Mouse (Mus musculus): ENCODE data around the gene Gm10300. TPM values are rescaled to one million over a fixed set of nuclear protein-coding genes. Genes with fewer than 3 reads are reported as not detected.

The Gm10300 gene
- not detected in 2 replicates for polyA plus RNA-seq (2014; fragmentation: Nextera tagmentation; extraction: Ambion mirVana)

GRCm38 (mm10) chr4:132074077-132074932 lies at the start of gene Gm10300:
Gm10300 (plus strand) TSS chr4:132074697.
- ATAC-seq (ENCODE audit: low FRiP score) (peak; percentile 25), DNase-seq (ENCODE audit: low spot score) (no peak)
- Histone ChIP-seq H3K4me1 (replicated peaks; ENCODE audit: control insufficient read depth, insufficient read depth, low read length) (peaks cover 7% of the 10 kb centered on the region; the same call in 1 of the 2 replicates), H3K27ac (no peak within 1 kb of the TSS), H3K27me3 (ENCODE audit: control insufficient read depth, insufficient read depth, low read length) (no peaks in the 10 kb centered on the region), H3K9ac (peak within 1 kb of the TSS; percentile 51), H3K9me3 (ENCODE audit: control insufficient read depth, low read length) (no peaks in the 10 kb centered on the region), H3K36me3 (replicated peaks; ENCODE audit: control insufficient read depth, insufficient read depth) (no peaks in the 10 kb centered on the region), H3K4me2 (replicated peaks) (peak within 1 kb of the TSS; percentile 99), H3K4me3 (replicated peaks; ENCODE audit: low read length) (peak within 1 kb of the TSS; percentile 51)
- WGBS, result under 1% methylated on average over 42 of the region's 42 CpGs

GRCm38 (mm10) chr4:132025264-132025663 lies 49.2 kb upstream of the Gm10300 start:
- Histone ChIP-seq H3K27ac (peak overlapping the region; percentile 44; the same call in 1 of the 2 replicates), H3K27me3 (ENCODE audit: control insufficient read depth, insufficient read depth, low read length) (no peaks in the 10 kb centered on the region), H3K4me1 (replicated peaks; ENCODE audit: control insufficient read depth, insufficient read depth, low read length) (peaks cover 21% of the 10 kb centered on the region), H3K9me3 (ENCODE audit: control insufficient read depth, low read length) (no peaks in the 10 kb centered on the region), H3K36me3 (replicated peaks; ENCODE audit: control insufficient read depth, insufficient read depth) (no peaks in the 10 kb centered on the region), H3K4me2 (replicated peaks) (no peak overlapping the region), H3K9ac (no peak overlapping the region), H3K4me3 (replicated peaks; ENCODE audit: low read length) (no peak overlapping the region)
- ATAC-seq (ENCODE audit: low FRiP score) (no peak), DNase-seq (ENCODE audit: low spot score) (no peak)
- WGBS, result 69% methylated on average over 2 of the region's 2 CpGs

GRCm38 (mm10) chr4:132025738-132026527 lies 48.6 kb upstream of the Gm10300 start:
- peaks cover 21% of the 10 kb centered on the region for H3K4me1 ChIP-seq (replicated peaks; ENCODE audit: control insufficient read depth, insufficient read depth, low read length)
- ATAC-seq (ENCODE audit: low FRiP score) (no peak), DNase-seq (ENCODE audit: low spot score) (peak; percentile 55)
- no peak overlapping the region for H3K4me3 ChIP-seq (replicated peaks; ENCODE audit: low read length)
- no peak overlapping the region for H3K4me2 ChIP-seq (replicated peaks)
- H3K27me3 ChIP-seq (ENCODE audit: control insufficient read depth, insufficient read depth, low read length), result no peaks in the 10 kb centered on the region
- 0 out of 2 replicates have a peak overlapping the region, but pooled peaks have one; percentile 14 for H3K27ac ChIP-seq
- no peaks in the 10 kb centered on the region for H3K9me3 ChIP-seq (ENCODE audit: control insufficient read depth, low read length)
- H3K36me3 ChIP-seq (replicated peaks; ENCODE audit: control insufficient read depth, insufficient read depth), result no peaks in the 10 kb centered on the region
- WGBS, result 31% methylated on average over 5 of the region's 5 CpGs
- H3K9ac ChIP-seq, result no peak overlapping the region

- ATAC-seq (ENCODE audit: low FRiP score), result no peak
- 82% methylated on average over 6 of the region's 6 CpGs for whole genome bisulfite sequencing
These were observed 47.3 kb upstream of the Gm10300 start for GRCm38 (mm10) chr4:132027167-132027566.

GRCm38 (mm10) chr4:132027806-132028205 lies 46.7 kb upstream of the Gm10300 start:
- WGBS, result 90% methylated on average over 1 of the region's 1 CpGs
- H3K9ac ChIP-seq, result no peak overlapping the region
- ATAC-seq (ENCODE audit: low FRiP score) (no peak), DNase-seq (ENCODE audit: low spot score) (no peak)
- no peak overlapping the region for H3K4me2 ChIP-seq (replicated peaks)
- no peaks in the 10 kb centered on the region for H3K9me3 ChIP-seq (ENCODE audit: control insufficient read depth, low read length)
- no peak overlapping the region for H3K4me3 ChIP-seq (replicated peaks; ENCODE audit: low read length)
- H3K27me3 ChIP-seq (ENCODE audit: control insufficient read depth, insufficient read depth, low read length), result no peaks in the 10 kb centered on the region
- peaks cover 21% of the 10 kb centered on the region for H3K4me1 ChIP-seq (replicated peaks; ENCODE audit: control insufficient read depth, insufficient read depth, low read length)
- no peaks in the 10 kb centered on the region for H3K36me3 ChIP-seq (replicated peaks; ENCODE audit: control insufficient read depth, insufficient read depth)
- H3K27ac ChIP-seq, result no peak overlapping the region

More at GRCm38 (mm10) chr4:132027167-132027566, 47.3 kb upstream of the Gm10300 start:
- Histone ChIP-seq H3K9ac (no peak overlapping the region), H3K4me3 (replicated peaks; ENCODE audit: low read length) (no peak overlapping the region), H3K27ac (no peak overlapping the region), H3K27me3 (ENCODE audit: control insufficient read depth, insufficient read depth, low read length) (no peaks in the 10 kb centered on the region), H3K9me3 (ENCODE audit: control insufficient read depth, low read length) (no peaks in the 10 kb centered on the region), H3K4me2 (replicated peaks) (no peak overlapping the region), H3K4me1 (replicated peaks; ENCODE audit: control insufficient read depth, insufficient read depth, low read length) (peaks cover 21% of the 10 kb centered on the region), H3K36me3 (replicated peaks; ENCODE audit: control insufficient read depth, insufficient read depth) (no peaks in the 10 kb centered on the region)
- DNase-seq (ENCODE audit: low spot score), result no peak

- 61% methylated on average over 10 of the region's 10 CpGs for WGBS
- Histone ChIP-seq H3K4me1 (replicated peaks; ENCODE audit: control insufficient read depth, insufficient read depth, low read length) (peaks cover 22% of the 10 kb centered on the region), H3K27me3 (ENCODE audit: control insufficient read depth, insufficient read depth, low read length) (no peaks in the 10 kb centered on the region), H3K4me2 (replicated peaks) (no peak overlapping the region), H3K36me3 (replicated peaks; ENCODE audit: control insufficient read depth, insufficient read depth) (no peaks in the 10 kb centered on the region), H3K27ac (no peak overlapping the region), H3K9ac (no peak overlapping the region), H3K9me3 (ENCODE audit: control insufficient read depth, low read length) (no peaks in the 10 kb centered on the region), H3K4me3 (replicated peaks; ENCODE audit: low read length) (no peak overlapping the region)
- ATAC-seq (ENCODE audit: low FRiP score) (no peak), DNase-seq (ENCODE audit: low spot score) (no peak)
These were observed 44.4 kb upstream of the Gm10300 start for GRCm38 (mm10) chr4:132029851-132030741.

- Histone ChIP-seq H3K27me3 (ENCODE audit: control insufficient read depth, insufficient read depth, low read length) (no peaks in the 10 kb centered on the region), H3K36me3 (replicated peaks; ENCODE audit: control insufficient read depth, insufficient read depth) (no peaks in the 10 kb centered on the region), H3K4me1 (replicated peaks; ENCODE audit: control insufficient read depth, insufficient read depth, low read length) (peaks cover 18% of the 10 kb centered on the region), H3K9ac (no peak overlapping the region), H3K27ac (no peak overlapping the region), H3K9me3 (ENCODE audit: control insufficient read depth, low read length) (no peaks in the 10 kb centered on the region), H3K4me3 (replicated peaks; ENCODE audit: low read length) (no peak overlapping the region), H3K4me2 (replicated peaks) (no peak overlapping the region)
- WGBS, result 76% methylated on average over 1 of the region's 1 CpGs
- ATAC-seq (ENCODE audit: low FRiP score), result no peak
- DNase-seq (ENCODE audit: low spot score), result no peak
These were observed 41.3 kb upstream of the Gm10300 start for GRCm38 (mm10) chr4:132033183-132033582.

GRCm38 (mm10) chr4:132034242-132034641 lies 40.3 kb upstream of the Gm10300 start:
- no peak overlapping the region for H3K4me2 ChIP-seq (replicated peaks)
- DNase-seq (ENCODE audit: low spot score), result no peak
- H3K27ac ChIP-seq, result 0 out of 2 replicates have a peak overlapping the region, but pooled peaks have one; percentile 57

More at GRCm38 (mm10) chr4:132034242-132034641, 40.3 kb upstream of the Gm10300 start:
- 10% methylated on average over 2 of the region's 2 CpGs for WGBS
- Histone ChIP-seq H3K4me1 (replicated peaks; ENCODE audit: control insufficient read depth, insufficient read depth, low read length) (peaks cover 21% of the 10 kb centered on the region), H3K9me3 (ENCODE audit: control insufficient read depth, low read length) (no peaks in the 10 kb centered on the region), H3K9ac (no peak overlapping the region), H3K36me3 (replicated peaks; ENCODE audit: control insufficient read depth, insufficient read depth) (no peaks in the 10 kb centered on the region), H3K4me3 (replicated peaks; ENCODE audit: low read length) (no peak overlapping the region), H3K27me3 (ENCODE audit: control insufficient read depth, insufficient read depth, low read length) (no peaks in the 10 kb centered on the region)
- no peak for ATAC-seq (ENCODE audit: low FRiP score)

Measured in hindbrain, embryonic 14.5 days (tissue).